Mouse (Mus musculus): ENCODE results near the gene Syt16. TPM values are rescaled to one million over a fixed set of nuclear protein-coding genes. Genes with fewer than 3 reads are reported as not detected.

The Syt16 gene
- total RNA-seq, 2 experiments from 2014 or later = 113 TPM

Other genes with a start within 250 kb of the Syt16 start
- 10 to 100 TPM; 75.2 to 84.5 TPM for gene Hif1a, start 96.3 kb upstream of the Syt16 start, total RNA-seq (2021)
- 10 to 100 TPM; 10.9 to 11.3 TPM for gene Gm49321, start 60.0 kb upstream of the Syt16 start, total RNA-seq (2021)
- 10 to 100 TPM; 31.6 to 35.3 TPM for gene Snapc1, start 33.2 kb upstream of the Syt16 start, total RNA-seq (2021)